Mouse (Mus musculus) intestine, postnatal 0 days (tissue): ENCODE measurements around the gene Lrp2bp. TPM values are rescaled to one million over a fixed set of nuclear protein-coding genes. Genes with fewer than 3 reads are reported as not detected.

Experiments
- ATAC-seq: fragments of 200-750 bp; cut with Nextera tagmentation; 2 replicates; pipeline ENCODE4 v1.8.0; 2017; ENCODE audit warnings: mild to moderate bottlenecking, moderate TSS enrichment, moderate library complexity
- H3K27ac ChIP-seq: fragments of 300-500 bp; sonication (generic); 2 replicates; pipeline ENCODE4 v1.5.1; 2014; ENCODE audit warnings: mild to moderate bottlenecking, low read depth, low read length, moderate library complexity
- H3K27me3 ChIP-seq: fragments of 300-500 bp; sonication (generic); replicated peaks from 2 replicates; pipeline ENCODE4 v1.6.1; 2014; ENCODE audit warnings: low read length, mixed read lengths; ENCODE audit not compliant: control insufficient read depth, insufficient read depth
- H3K36me3 ChIP-seq: fragments of 300-500 bp; sonication (generic); 2 replicates; pipeline ENCODE4 v1.6.1; 2014; ENCODE audit warnings: mild to moderate bottlenecking, moderate library complexity; ENCODE audit not compliant: control insufficient read depth, insufficient read depth
- H3K4me1 ChIP-seq: fragments of 300-500 bp; sonication (generic); replicated peaks from 2 replicates; pipeline ENCODE4 v1.6.1; 2014; ENCODE audit warnings: antibody characterized with exemption, low read length, mixed read lengths; ENCODE audit not compliant: control insufficient read depth, insufficient read depth
- H3K4me2 ChIP-seq: fragments of 300-500 bp; sonication (generic); replicated peaks from 2 replicates; pipeline ENCODE4 v1.6.1; 2014; ENCODE audit warnings: low read depth, mild to moderate bottlenecking, moderate library complexity
- H3K4me3 ChIP-seq: fragments of 300-500 bp; sonication (generic); 2 replicates; pipeline ENCODE4 v1.5.1; 2014; ENCODE audit warnings: low read depth, low read length
- H3K9ac ChIP-seq: fragments of 300-500 bp; sonication (generic); 2 replicates; pipeline ENCODE4 v1.6.1; 2014; ENCODE audit warnings: mild to moderate bottlenecking, low read depth, low read length
- H3K9me3 ChIP-seq: fragments of 300-500 bp; sonication (generic); 2 replicates; pipeline ENCODE4 v1.6.1; 2016; ENCODE audit warnings: mixed run types; ENCODE audit not compliant: control insufficient read depth
- CTCF ChIP-seq: sonication (generic); IDR thresholded peaks from 2 replicates; pipeline ENCODE4 v1.5.1; 2016; ENCODE audit warnings: low read depth, mild to moderate bottlenecking, control low read depth, antibody characterized with exemption, moderate library complexity
- WGBS: fragments of 180-500 bp; shearing (Covaris S2); extraction: QIAGEN DNeasy Blood & Tissue Kit; methylation state at CpG from one replicate; pipeline ENCODE4 v1.1.7; 2014; 5-methylcytosine and 5-hydroxymethylcytosine counted together
- polyA plus RNA-seq: library from polyadenylated mRNA; unstranded; fragments of >200 nt; fragmentation: Nextera tagmentation; extraction: Ambion mirVana; gene quantifications from 2 replicates; pipeline ENCODE4 v1.2.1, GENCODE M21; 2015

Lrp2bp gene
- polyA plus RNA-seq, 1 experiment from 2014 or later, result 0.44 TPM

- Histone ChIP-seq H3K27ac (no peak overlapping the region), H3K36me3 (peaks cover 51% of the 10 kb centered on the region), H3K27me3 (no peaks in the 10 kb centered on the region), H3K4me2 (no peak overlapping the region), H3K9me3 (no peaks in the 10 kb centered on the region), H3K4me3 (no peak overlapping the region), H3K9ac (no peak overlapping the region), H3K4me1 (no peaks in the 10 kb centered on the region)
- 56% methylated on average over 3 of the region's 3 CpGs for WGBS
- no peak for ATAC-seq
- no peak for TF ChIP-seq CTCF
These were observed 12.4 kb upstream of the Lrp2bp start for GRCm38 (mm10) chr8:45986665-45987064.

- WGBS, result 57% methylated on average over 2 of the region's 2 CpGs
- no peak for TF ChIP-seq CTCF
These were observed 10.9 kb upstream of the Lrp2bp start for GRCm38 (mm10) chr8:45988189-45988588.

GRCm38 (mm10) chr8:45990631-45991310 is 8.3 kb upstream of the Lrp2bp start:
- H3K27ac ChIP-seq, result no peak overlapping the region
- no peaks in the 10 kb centered on the region; the same call in 1 of the 2 replicates for H3K4me1 ChIP-seq
- H3K9ac ChIP-seq, result no peak overlapping the region
- 96% methylated on average over 4 of the region's 4 CpGs for WGBS
- peaks cover 36% of the 10 kb centered on the region for H3K36me3 ChIP-seq
- H3K4me2 ChIP-seq, result no peak overlapping the region
- no peaks in the 10 kb centered on the region for H3K27me3 ChIP-seq
- no peak for TF ChIP-seq CTCF
- ATAC-seq, result no peak
- H3K9me3 ChIP-seq, result no peaks in the 10 kb centered on the region
- no peak overlapping the region for H3K4me3 ChIP-seq

More at GRCm38 (mm10) chr8:45988189-45988588, 10.9 kb upstream of the Lrp2bp start:
- Histone ChIP-seq H3K4me1 (no peaks in the 10 kb centered on the region), H3K4me2 (no peak overlapping the region), H3K9ac (no peak overlapping the region), H3K27me3 (no peaks in the 10 kb centered on the region), H3K27ac (no peak overlapping the region), H3K4me3 (no peak overlapping the region), H3K9me3 (no peaks in the 10 kb centered on the region), H3K36me3 (peaks cover 44% of the 10 kb centered on the region)
- no peak for ATAC-seq

GRCm38 (mm10) chr8:45994111-45994510 is 5.0 kb upstream of the Lrp2bp start:
- H3K27me3 ChIP-seq, result no peaks in the 10 kb centered on the region
- H3K4me1 ChIP-seq, result no peaks in the 10 kb centered on the region; the same call in 1 of the 2 replicates
- peak; percentile 53 for TF ChIP-seq CTCF
- H3K9me3 ChIP-seq, result no peaks in the 10 kb centered on the region
- no peak overlapping the region for H3K9ac ChIP-seq
- H3K27ac ChIP-seq, result no peak overlapping the region
- ATAC-seq, result no peak
- H3K36me3 ChIP-seq, result peaks cover 37% of the 10 kb centered on the region
- H3K4me2 ChIP-seq, result no peak overlapping the region
- H3K4me3 ChIP-seq, result no peak overlapping the region
- 92% methylated on average over 2 of the region's 2 CpGs for WGBS

- Histone ChIP-seq H3K9me3 (no peaks in the 10 kb centered on the region), H3K9ac (no peak overlapping the region), H3K4me1 (no peaks in the 10 kb centered on the region; the same call in 1 of the 2 replicates), H3K27ac (no peak overlapping the region; the same call in 1 of the 2 replicates), H3K27me3 (no peaks in the 10 kb centered on the region), H3K4me3 (no peak overlapping the region), H3K4me2 (no peak overlapping the region), H3K36me3 (peaks cover 30% of the 10 kb centered on the region)
- ATAC-seq, result no peak
- WGBS, result 56% methylated on average over 3 of the region's 3 CpGs
- no peak for TF ChIP-seq CTCF
These were observed 3.5 kb upstream of the Lrp2bp start for GRCm38 (mm10) chr8:45995576-45995975.

GRCm38 (mm10) chr8:45998228-45998627 is 875 bp upstream of the Lrp2bp start:
- no peak for ATAC-seq
- no peaks in the 10 kb centered on the region for H3K27me3 ChIP-seq
- peak; percentile 64 for TF ChIP-seq CTCF
- H3K4me1 ChIP-seq, result no peaks in the 10 kb centered on the region; the same call in 1 of the 2 replicates
- H3K27ac ChIP-seq, result no peak overlapping the region
- peak overlapping the region; percentile 78 for H3K4me2 ChIP-seq
- WGBS, result 74% methylated on average over 2 of the region's 2 CpGs
- no peak overlapping the region for H3K9ac ChIP-seq
- no peaks in the 10 kb centered on the region for H3K9me3 ChIP-seq
- no peak overlapping the region for H3K4me3 ChIP-seq
- H3K36me3 ChIP-seq, result peaks cover 16% of the 10 kb centered on the region
